Mouse (Mus musculus) WW6 (cell line): ENCODE results near the gene Scimp.
A peak's percentile ranks its signal among the peaks of the same experiment; 100 is the strongest.
"Not testable (repeated sequence)": the region's sequence is repeated elsewhere in the genome, so short reads cannot be mapped to it uniquely, and the experiment has no call there.

Source experiments
- DNase-seq: peaks from one replicate; pipeline ENCODE4 v3.0.0-alpha.2; 2013; ENCODE audit warnings: low read depth, low spot score

Gene Scimp

DNA sequence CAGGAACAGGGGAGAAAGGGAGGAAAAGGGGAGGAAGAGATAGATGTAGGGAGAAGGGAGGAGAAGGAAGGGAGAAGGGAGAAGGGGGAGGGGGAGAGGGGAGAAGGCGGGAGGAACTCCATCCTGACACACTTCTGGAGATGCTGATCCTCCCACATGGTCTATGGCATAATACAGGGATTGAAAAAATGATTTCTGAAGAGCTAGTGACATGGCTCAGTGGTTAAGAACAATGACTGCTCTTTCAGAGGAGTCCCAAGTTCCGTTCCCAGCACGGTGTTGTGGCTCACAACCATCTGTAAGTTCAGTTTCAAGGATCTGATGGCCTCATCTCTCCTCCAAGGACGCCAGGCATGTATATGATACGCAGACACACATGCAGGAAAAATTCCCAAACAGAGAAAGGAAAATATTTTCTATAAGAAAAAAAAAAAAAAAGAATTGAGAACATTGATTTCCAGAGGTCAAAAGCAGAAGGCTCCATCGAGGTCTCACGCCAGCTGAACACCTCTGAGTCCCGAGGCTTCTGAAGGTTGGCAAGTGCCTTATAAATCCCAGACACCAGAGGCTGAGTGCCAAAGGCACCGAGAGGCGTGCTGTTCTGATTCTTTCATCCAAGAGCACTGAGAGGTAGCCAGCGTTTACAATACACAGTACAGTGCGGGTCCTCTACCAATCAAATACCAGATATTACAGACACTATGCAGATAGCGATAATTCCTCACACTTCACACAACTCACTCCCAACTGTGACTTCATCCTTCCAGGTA, 730 bp downstream of the Scimp start:
- DNase-seq, result no peak

DNA sequence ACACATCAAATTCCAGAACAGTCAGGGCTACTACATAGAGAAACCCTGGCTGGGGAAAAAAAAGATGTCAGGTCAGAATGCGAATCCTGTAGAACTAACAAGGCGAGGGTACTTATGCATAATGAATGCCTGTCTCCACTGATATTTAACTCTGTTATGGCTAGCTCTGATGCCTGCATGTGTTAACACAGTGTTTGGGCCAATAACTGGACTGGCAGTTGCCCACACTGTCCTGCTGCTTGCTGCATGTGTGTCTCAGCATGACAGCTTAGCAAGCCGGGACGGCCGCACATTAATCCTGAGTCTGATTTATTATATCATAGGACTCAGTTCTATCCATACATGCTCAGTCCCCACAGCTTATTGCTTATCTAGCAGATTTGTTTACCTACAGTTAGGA, 1.3 kb downstream of the Scimp start:
- DNase-seq, result no peak

DNA sequence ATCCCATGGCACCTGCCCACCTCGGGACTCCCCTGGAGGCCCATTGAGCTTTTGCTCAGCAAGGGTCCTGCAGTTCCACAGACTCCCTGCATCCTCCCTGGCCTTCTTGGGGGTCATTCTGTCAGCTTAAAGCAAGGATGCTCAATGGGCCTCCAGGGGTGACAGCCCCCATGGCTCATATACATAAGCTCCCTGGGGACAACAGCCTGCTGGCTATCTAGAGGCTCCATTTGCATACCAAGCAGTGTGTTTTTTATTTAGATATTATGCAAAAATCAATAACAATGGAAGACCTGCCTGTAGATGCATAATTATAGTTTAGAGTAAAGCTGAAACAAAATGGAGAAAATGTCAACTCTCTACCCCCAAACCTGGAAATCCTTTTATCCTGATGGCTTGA, 3.4 kb downstream of the Scimp start:
- no peak for DNase-seq

DNA sequence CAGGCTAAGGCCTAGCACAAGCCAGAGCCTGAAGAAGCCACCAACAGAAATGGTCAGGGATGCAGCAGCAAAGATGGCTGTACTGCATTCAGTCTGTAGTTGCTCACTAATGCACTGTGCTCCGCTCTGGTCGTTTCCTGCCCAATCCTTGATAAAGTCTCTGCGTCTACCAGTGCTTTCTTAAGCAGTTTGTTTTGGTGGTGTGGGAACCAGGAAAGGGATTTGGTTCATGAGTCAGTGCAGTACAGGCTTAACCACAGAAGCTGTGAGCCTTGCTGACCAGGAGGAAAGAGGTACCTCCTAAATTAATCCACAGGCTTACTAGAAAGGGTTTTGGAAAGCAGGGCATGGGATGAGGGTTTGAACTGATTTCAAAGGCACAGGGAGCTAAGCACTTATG, 4.3 kb downstream of the Scimp start:
- DNase-seq, result no peak

DNA sequence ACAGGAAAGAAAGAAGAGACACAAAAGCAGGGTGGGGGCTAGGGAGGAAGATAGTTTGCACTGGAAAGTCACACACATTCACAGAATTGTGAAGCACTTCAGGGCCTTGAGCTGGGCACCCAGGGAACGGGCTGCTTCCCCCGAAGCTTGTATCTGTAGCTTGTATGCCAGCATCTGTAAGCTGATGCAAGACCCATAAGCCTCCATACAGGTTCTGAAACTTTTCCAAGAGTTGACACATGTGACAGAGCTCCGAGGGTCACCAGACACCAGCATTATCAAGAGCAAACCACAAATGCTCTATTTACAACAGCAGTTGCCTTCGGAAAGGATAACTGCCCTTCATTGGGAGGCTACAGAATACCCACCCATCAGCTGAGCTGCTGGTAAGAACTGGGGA, 4.8 kb downstream of the Scimp start:
- no peak for DNase-seq

DNA sequence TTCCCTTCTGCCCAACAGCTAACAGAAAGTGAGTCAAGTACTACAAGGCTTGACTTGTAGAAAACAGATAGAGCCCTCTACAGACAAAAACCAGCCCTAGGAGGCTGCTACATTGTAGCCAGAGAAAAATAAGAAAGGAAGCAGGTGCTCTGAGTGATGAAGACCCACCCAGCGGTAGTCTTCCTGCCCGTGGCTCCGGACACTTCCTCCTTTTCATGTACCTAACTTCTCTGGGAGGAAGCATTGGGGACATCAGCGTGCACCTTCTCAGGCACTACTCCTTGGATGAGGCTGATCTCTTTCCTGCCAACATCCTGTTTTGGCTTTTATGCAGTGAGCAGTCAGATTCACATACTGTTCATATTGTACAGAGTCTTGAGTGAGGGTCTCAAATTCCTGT, 5.7 kb downstream of the Scimp start:
- no peak for DNase-seq

DNA sequence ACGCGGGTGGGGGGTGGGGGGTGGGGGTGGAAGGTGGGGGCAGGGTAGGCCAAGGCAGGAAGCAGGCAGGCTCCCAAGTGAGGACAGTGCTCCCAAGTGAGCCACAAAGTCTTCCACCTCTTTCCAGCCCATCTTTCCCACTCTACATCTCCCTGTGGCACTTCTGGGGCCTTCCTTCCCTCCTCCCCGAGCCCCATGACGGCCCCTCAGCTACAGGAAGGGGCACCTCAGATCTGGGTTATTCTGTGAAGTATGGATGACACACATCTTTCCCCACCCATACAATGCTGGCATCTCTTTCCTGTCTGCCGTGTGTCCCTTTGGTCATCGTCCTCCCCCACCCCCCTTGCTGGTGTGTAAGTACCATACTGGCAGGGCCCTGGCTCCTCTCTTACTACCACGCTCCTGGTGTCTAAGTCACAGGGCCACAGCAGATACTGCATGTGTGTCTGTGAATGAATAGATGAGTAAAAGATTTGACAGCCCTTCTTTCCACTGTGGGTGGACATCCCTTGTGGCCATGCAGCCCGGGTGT, 6.7 kb downstream of the Scimp start:
- no peak for DNase-seq

DNA sequence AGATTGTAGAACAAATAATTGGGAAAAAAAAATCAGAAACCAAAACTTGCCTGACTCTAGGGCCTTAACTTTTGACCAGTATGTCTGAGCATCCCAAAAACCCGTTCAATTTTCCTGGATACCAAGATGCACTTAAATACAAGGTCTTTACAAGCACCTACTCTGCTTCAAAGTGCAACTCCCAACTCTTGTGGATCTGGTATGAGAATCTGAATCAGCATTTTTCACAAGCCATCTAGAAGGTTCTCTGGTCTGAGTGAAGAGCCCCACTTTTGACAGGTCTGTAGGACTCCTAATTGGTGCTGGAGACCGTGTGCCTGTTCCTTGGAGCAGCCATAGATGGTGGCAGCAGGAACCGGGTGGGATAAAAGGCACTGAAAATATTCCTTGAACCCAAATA, 8.0 kb downstream of the Scimp start:
- DNase-seq, result no peak

DNA sequence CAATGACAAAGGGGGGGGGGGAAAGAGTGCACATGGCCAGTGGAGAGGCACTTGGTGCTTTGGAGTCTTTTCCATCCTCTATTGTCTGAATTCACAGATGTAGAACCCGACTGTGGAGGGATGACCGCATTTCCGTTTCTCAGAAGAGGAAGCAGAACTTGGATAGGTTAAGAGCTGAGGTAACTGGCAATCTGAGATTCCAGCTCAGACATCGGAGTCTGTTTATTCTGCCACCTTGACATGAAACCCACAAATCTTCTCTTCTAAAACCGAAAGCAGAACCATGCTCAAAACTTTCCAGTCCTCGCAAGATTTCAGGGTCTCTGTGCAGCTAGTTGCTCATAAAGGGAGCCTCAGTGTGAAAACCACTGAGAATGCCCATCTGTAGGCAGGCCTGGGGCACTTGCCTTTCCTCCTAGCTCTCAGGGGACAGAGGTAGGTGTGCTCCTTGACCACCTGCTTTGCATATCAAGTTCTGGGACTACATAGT, 8.6 kb downstream of the Scimp start:
- DNase-seq, result no peak

DNA sequence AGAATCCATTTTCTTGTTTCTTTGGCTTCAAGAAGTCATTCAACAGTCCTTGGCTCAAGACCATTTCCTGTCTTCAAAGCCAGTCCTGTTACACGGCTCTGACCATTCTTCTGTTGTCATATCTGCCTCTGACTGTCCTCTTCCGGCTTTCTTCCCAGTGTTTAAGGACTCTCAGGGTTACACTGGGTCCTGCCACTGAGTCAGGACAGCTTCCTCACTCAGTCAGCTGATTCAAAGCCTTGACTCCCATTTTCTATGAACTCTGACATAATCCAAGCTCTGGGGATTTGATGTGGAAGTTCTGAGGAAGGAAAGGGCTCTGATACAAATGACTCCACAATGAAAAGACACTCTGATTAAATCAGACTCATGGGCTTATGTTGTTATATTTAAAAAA, 9.5 kb downstream of the Scimp start:
- DNase-seq, result no peak

DNA sequence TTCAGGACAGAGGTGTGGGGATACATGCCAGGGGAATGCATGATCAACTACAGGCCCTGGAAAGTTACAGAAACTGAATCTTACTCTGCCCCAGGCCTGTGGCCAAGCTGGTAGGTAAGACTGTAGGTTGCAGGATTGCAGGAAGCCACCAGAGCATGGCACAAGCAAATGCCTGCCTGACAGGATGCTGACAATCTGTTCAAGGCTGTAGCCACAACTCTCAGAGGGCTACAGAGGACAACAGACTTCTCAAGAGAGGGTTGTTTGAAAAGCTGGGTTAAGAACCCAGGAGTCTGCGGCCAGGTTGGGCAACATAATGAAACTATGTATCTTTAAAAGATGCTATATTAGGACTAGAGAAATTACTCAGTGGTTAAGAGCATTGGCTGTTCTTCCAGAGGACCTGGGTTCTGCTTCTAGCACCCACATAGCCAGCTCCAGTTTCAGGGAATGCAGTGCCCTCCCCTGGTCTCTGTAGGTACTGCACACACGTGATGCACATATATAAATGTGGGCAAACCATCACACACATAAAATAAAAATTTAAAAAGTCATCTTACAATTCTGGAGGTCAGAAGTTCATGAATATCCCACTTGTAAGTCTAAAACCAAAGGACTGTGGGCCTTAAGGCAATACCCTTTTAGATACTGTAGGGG, 10.1 kb downstream of the Scimp start:
- DNase-seq, result no peak

DNA sequence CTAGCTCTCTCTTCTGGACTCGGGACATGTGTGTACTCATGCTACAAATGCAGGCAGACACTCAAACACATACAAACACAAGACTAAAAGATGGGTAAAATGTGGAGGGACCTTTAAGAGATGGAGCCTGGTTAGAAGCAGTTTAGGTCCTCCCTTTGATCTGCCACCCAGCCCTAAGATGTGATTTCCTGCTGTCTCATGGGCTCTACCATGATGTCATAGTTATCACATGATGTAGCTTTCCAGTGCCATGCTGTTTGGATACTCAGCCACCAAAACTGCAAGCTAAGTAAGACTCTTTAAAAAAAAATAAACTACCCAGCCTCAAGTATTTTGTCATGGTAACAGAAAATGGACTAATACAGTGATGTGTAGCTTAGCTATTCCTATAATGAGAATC, 20.0 kb downstream of the Scimp start:
- DNase-seq, result no peak

DNA sequence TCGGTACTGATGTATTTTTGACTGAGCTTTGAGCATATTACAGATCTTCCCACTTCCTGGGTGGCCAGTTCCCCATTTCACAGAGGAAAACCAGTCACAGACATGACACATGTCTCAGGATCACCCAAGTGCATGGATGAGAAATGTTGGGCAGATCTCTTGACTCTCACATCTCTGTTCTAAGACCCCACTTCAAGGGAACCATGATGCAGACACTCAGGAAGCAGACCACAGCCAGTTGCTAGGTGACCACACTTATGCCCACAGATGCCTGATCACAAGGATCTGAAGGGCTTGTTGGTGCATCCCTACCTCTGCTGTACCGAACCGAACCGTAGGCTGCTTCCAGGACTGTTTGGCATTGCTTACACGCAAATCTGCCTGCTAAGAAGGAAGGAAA, 20.7 kb downstream of the Scimp start:
- no peak for DNase-seq

DNA sequence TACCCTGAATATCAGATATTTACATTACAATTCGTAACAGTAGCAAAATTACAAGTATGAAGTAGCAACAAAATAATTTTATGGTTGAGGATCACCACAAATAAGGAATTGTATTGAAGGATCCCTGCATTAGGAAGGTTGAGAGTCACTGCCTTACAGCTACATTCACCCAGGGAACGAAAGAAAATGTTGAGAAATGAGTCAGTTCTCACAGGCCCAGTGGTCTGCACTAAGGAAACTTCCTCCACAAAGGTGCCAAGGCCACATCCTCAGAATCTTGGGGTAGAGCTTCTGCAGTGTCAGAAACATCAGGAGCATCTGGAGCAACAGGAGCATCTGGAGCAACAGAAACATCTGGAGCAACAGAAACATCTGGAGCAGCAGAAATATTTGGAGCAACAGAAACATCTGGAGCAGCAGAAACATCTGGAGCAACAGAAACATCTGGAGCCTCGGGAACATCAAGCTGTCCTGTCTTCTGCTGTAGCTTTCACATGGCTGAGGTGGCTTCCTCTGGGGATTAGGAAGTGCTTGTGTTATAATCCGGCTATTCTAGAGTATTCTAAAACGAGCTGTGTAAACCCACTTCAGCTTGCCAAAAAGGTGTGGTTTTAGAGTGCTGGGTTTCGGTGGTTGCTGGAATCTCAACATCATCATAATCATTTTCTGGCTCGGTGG, 21.4 kb downstream of the Scimp start:
- DNase-seq, result no peak

DNA sequence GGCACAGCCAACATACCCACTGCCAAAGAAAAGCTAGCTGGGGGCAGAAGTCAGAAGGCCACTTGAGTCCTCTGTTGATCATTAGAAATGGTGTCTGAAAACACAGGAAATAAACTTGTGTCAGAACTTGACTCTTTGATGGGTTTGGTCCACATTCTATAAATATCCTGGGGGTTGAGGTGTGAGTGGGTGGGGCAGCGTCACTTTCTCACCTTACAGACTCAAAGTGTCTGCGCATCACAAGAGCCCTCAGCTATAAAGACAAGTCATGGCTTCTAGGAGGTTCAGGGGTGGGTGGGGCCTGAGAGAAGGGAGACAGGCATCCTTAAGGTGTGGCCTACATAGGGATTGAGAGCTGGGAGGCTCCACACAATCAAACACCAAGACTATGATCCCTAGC, 22.0 kb downstream of the Scimp start:
- no peak for DNase-seq

DNA sequence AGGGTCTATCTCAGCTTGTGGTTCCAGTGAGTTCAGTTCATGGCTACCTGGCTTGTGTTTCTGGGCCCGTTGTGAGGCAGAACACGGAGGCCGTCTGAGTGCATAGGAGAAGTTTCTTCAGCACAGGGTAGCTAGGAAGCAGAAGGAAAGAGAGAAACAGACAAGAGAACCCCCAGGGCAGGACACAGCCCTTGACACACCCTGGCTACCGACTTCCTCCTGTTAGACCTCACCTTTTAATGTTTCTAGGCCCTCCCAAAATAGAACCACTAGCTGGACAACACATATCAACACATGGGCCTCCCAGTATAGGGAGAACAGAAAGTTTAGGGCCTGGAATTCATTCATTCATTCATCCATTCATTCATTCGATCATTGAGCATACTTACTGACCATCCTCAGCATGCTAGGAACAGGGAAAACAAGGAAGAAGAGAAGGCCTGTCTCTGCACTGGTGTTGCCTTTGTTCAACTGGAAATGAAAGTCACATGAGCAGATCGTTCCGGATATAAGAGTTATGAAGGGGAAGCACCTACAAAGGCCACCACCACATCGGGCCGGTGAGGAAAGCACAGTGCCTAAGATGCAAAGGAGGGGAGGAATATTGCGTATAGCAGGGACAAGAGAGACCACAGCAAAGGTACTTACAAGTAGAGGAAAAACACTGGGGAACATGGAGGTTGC, 23.3 kb downstream of the Scimp start:
- DNase-seq, result no peak

DNA sequence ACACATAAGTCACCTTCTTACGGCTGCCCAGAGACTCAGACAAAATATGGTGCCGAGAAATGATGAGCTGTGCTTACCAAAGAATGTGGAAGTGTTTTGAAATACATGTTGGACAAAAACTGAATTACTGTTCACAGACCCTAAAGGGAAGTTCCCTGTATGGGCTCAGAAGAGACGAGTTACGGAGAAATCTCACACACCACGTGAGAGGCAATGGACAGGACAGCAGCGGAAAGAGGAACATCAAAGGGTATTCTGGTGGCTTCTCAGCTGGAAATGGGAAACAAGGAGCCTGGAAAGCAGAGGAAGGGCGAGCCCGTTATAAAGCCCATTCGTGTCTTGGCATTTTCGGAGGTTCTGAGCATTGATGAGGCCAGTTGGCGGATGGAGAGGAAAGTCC, 25.3 kb downstream of the Scimp start:
- DNase-seq, result no peak

DNA sequence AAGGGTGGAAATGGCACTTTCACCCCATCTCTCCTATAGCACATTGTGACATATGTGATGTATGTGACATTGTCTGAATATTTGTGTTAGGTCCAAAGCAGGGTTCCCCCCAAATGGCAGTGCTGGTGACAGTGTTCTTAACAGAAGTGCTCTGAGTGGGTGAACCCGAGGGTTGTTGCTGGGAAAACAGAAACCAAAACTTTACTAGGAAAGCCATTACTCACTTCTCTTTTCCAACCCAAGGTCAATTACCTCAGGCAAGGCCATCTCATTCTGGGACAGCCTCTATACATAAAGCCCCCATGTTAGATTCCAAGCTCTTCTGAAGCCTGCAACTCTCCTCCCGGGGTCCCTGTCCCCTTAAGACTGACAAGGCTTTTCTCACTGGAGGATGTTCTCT, 26.5 kb downstream of the Scimp start:
- DNase-seq, result no peak

DNA sequence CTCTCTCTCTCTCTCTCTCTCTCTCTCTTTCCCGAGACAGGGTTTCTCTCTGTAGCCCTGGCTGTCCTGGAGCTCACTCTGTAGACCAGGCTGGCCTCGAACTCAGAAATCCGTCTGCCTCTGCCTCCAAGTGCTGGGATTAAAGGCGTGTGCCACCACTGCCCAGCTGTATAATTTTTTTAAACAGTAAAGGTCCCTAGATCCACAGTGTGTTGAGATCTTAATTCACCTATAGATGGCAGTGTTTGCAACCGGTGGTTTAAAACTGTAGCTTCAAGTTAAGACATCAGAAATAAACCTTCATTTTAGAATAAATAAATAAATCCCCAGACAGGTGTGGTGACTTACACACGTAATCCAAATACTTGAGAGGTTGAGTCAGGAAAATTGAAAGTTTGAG, 34.3 kb downstream of the Scimp start:
- DNase-seq, result not testable (repeated sequence)

DNA sequence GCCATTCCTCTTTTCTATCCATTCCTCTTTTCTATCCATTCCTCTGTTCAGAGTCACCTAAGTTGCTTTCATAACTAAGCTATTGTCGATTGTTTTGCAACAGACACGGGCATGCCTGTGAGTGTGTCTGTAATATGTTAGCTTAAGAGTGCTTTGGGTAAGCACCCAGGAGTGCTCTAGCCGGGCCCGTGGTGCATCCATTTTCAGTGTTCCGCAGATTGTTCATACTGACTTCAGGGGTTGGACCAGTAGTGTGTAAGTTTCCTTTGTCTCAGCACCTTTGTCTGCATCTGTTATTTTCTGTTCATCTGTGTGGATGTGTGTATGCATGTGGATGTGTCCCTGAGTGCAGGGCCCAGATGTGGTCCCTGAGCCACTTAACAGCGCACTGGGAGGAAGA, 34.8 kb downstream of the Scimp start:
- DNase-seq, result no peak

DNA sequence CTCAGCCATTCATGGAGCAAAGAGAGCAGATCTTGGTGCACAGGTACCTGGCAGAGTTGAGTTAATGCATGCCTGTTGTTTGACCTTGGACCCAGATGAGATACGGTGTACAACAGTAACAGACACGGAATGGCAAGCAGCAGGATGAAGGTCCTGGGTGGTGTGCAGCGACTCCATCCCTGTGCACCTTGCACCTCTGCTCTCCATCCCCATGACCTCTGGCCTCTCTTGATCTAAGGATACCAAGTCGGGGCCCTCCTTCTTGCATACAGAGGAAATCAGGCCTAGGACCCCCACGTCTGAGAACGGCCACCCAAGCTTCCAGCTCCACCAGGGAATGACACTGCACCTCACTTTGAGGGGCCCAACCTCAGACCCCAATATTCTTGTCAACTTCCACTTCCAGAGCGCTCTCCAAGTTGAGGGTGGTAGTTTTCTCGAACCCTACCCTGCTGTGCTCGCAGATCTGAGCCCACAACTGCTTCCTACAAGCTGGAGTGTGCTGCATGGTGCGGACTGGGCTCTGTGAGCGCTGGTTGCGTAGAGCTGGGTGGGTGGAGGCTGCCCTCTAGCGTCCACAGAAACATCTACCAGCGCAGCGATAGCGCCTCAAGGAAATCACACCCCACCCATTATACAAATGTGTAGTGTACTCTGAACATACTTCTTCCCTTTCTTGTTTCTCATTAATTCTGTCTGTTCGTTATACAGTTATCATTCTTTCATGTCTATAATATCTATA, 35.4 kb downstream of the Scimp start:
- peak; percentile 73 for DNase-seq
